Mouse (Mus musculus): ENCODE results near the gene Gm8246. TPM values are rescaled to one million over a fixed set of nuclear protein-coding genes. Genes with fewer than 3 reads are reported as not detected.
"Not testable (repeated sequence)": the region's sequence is repeated elsewhere in the genome, so short reads cannot be mapped to it uniquely, and the experiment has no call there.

The Gm8246 gene
- polyA plus RNA-seq (2015; fragmentation: Nextera tagmentation; extraction: Ambion mirVana): not detected in 2 replicates

- not testable (repeated sequence) for H3K4me1 ChIP-seq (ENCODE audit: control insufficient read depth, low read depth, low read length); H3K9ac ChIP-seq (ENCODE audit: low read depth, low read length); H3K27ac ChIP-seq (ENCODE audit: low read length); H3K4me3 ChIP-seq (ENCODE audit: low read depth, low read length); ATAC-seq (ENCODE audit: low read depth); H3K36me3 ChIP-seq (ENCODE audit: control insufficient read depth, insufficient read depth); H3K27me3 ChIP-seq (ENCODE audit: control insufficient read depth, insufficient read depth, low read depth, low read length); H3K9me3 ChIP-seq (replicated peaks; ENCODE audit: control insufficient read depth, low read length); H3K4me2 ChIP-seq (ENCODE audit: low read depth, low read length)
- no CpG with 5 or more reads among the region's 3 CpGs for WGBS (ENCODE audit: insufficient replicate concordance)
These were observed at the start of gene Gm8246 for GRCm38 (mm10) chr14:5477730-5478129. Gene Gm8246, minus strand, starts transcription at chr14:5477830.

- not testable (repeated sequence) for H3K4me2 ChIP-seq (ENCODE audit: low read depth, low read length); H3K9ac ChIP-seq (ENCODE audit: low read depth, low read length); H3K9me3 ChIP-seq (replicated peaks; ENCODE audit: control insufficient read depth, low read length); H3K4me3 ChIP-seq (ENCODE audit: low read depth, low read length); ATAC-seq (ENCODE audit: low read depth); H3K27me3 ChIP-seq (ENCODE audit: control insufficient read depth, insufficient read depth, low read depth, low read length); H3K27ac ChIP-seq (ENCODE audit: low read length); H3K36me3 ChIP-seq (ENCODE audit: control insufficient read depth, insufficient read depth); H3K4me1 ChIP-seq (ENCODE audit: control insufficient read depth, low read depth, low read length)
- no CpG with 5 or more reads among the region's 35 CpGs for WGBS (ENCODE audit: insufficient replicate concordance)
These were observed 23.7 kb upstream of the Gm8246 start, which contains the start of gene Gm3488 for GRCm38 (mm10) chr14:5501374-5501773. Gene Gm3488, plus strand, starts transcription at chr14:5501674.

- not testable (repeated sequence) for H3K9ac ChIP-seq (ENCODE audit: low read depth, low read length); H3K9me3 ChIP-seq (replicated peaks; ENCODE audit: control insufficient read depth, low read length); H3K4me1 ChIP-seq (ENCODE audit: control insufficient read depth, low read depth, low read length); H3K4me3 ChIP-seq (ENCODE audit: low read depth, low read length); H3K27me3 ChIP-seq (ENCODE audit: control insufficient read depth, insufficient read depth, low read depth, low read length); H3K27ac ChIP-seq (ENCODE audit: low read length); H3K36me3 ChIP-seq (ENCODE audit: control insufficient read depth, insufficient read depth); H3K4me2 ChIP-seq (ENCODE audit: low read depth, low read length); ATAC-seq (ENCODE audit: low read depth)
- WGBS (ENCODE audit: insufficient replicate concordance): 42% methylated on average over 4 of the region's 5 CpGs
These were observed 6.3 kb upstream of the Gm8246 start, which contains the start of gene Gm3187 for GRCm38 (mm10) chr14:5483907-5484306. Gene Gm3187, plus strand, starts transcription at chr14:5484207.

- not testable (repeated sequence) for H3K4me1 ChIP-seq (ENCODE audit: control insufficient read depth, low read depth, low read length); H3K27me3 ChIP-seq (ENCODE audit: control insufficient read depth, insufficient read depth, low read depth, low read length); H3K4me3 ChIP-seq (ENCODE audit: low read depth, low read length); H3K9ac ChIP-seq (ENCODE audit: low read depth, low read length); H3K4me2 ChIP-seq (ENCODE audit: low read depth, low read length); H3K27ac ChIP-seq (ENCODE audit: low read length); H3K36me3 ChIP-seq (ENCODE audit: control insufficient read depth, insufficient read depth); ATAC-seq (ENCODE audit: low read depth); H3K9me3 ChIP-seq (replicated peaks; ENCODE audit: control insufficient read depth, low read length)
- WGBS (ENCODE audit: insufficient replicate concordance): no CpG with 5 or more reads among the region's 19 CpGs
These were observed 17.2 kb downstream of the Gm8246 start for GRCm38 (mm10) chr14:5460469-5460868.

- H3K9ac ChIP-seq (ENCODE audit: low read depth, low read length); H3K9me3 ChIP-seq (replicated peaks; ENCODE audit: control insufficient read depth, low read length); H3K36me3 ChIP-seq (ENCODE audit: control insufficient read depth, insufficient read depth); H3K4me3 ChIP-seq (ENCODE audit: low read depth, low read length); H3K27me3 ChIP-seq (ENCODE audit: control insufficient read depth, insufficient read depth, low read depth, low read length); H3K27ac ChIP-seq (ENCODE audit: low read length); H3K4me2 ChIP-seq (ENCODE audit: low read depth, low read length); H3K4me1 ChIP-seq (ENCODE audit: control insufficient read depth, low read depth, low read length); ATAC-seq (ENCODE audit: low read depth): not testable (repeated sequence)
- WGBS (ENCODE audit: insufficient replicate concordance): no CpG with 5 or more reads among the region's 3 CpGs
These were observed 22.3 kb downstream of the Gm8246 start, which contains the start of gene Gm3194 for GRCm38 (mm10) chr14:5455367-5455766. Gene Gm3194, minus strand, starts transcription at chr14:5455467.

Other genes starting within 250 kb of the Gm8246 start
- gene Gm3526, start 217.2 kb downstream of the Gm8246 start, polyA plus RNA-seq (2015; fragmentation: Nextera tagmentation; extraction: Ambion mirVana): not detected in 2 replicates
- not detected in 2 replicates for gene Gm3542, start 142.9 kb downstream of the Gm8246 start, polyA plus RNA-seq (2015; fragmentation: Nextera tagmentation; extraction: Ambion mirVana)
- not detected in 2 replicates for gene Gm3500, start 88.8 kb downstream of the Gm8246 start, polyA plus RNA-seq (2015; fragmentation: Nextera tagmentation; extraction: Ambion mirVana)
- gene Gm3194, start 22.4 kb downstream of the Gm8246 start, polyA plus RNA-seq (2015; fragmentation: Nextera tagmentation; extraction: Ambion mirVana): not detected in 2 replicates
- not detected in 2 replicates for gene Gm3187, start 6.4 kb upstream of the Gm8246 start, polyA plus RNA-seq (2015; fragmentation: Nextera tagmentation; extraction: Ambion mirVana)
- gene Gm3488, start 23.8 kb upstream of the Gm8246 start, polyA plus RNA-seq (2015; fragmentation: Nextera tagmentation; extraction: Ambion mirVana): not detected in 2 replicates
- gene Gm3532, start 60.7 kb upstream of the Gm8246 start, polyA plus RNA-seq (2015; fragmentation: Nextera tagmentation; extraction: Ambion mirVana): not detected in 2 replicates
- not detected in 2 replicates for gene Gm8265, start 155.2 kb upstream of the Gm8246 start, polyA plus RNA-seq (2015; fragmentation: Nextera tagmentation; extraction: Ambion mirVana)
- gene Gm9603, start 209.6 kb upstream of the Gm8246 start, polyA plus RNA-seq (2015; fragmentation: Nextera tagmentation; extraction: Ambion mirVana): not detected in 2 replicates

Measured in liver, embryonic 16.5 days (tissue).